Comparison of ENCODE assay signal across 16 mouse cellular contexts in the genomic region with DNA sequence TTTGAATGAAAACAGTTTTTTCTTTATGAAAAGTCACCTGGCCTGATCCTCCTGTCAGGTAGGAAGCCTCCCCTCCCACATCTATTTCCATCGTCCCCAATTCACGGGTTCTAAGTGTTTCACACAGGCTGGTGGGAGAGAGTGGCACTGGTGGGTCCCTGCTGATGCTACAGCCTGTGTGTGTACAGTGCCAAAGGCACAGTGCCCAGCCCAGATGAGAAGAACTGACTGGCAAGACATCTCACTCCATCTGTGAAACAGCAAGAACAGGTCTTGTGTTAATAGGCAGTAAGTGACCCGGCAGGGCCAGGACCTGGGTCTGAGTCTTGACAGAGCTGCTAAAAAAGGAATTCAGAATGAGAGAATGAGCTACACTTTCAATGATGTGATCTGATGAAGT. TPM values are rescaled to one million over a fixed set of nuclear protein-coding genes. Genes with fewer than 3 reads are reported as not detected.
"Had no signal": no experiment of that assay in that cellular context is flagged by ENCODE, and none has a peak within 500 bp of the region (broad histone marks: within the 10 kb centered on the region; RNA-seq: fewer than 3 reads in every experiment).

No protein-coding gene starts in this region.

- H3K4me2 ChIP-seq: limb, embryonic 12.5 days; midbrain, embryonic 13.5 days; neural tube, embryonic 15.5 days had no signal

- H3K9ac ChIP-seq: limb, embryonic 12.5 days; liver, embryonic 14.5 days; midbrain, embryonic 13.5 days; neural tube, embryonic 15.5 days had no signal

- H3K27ac ChIP-seq: left cerebral cortex, adult 2 months; liver, embryonic 14.5 days; midbrain, embryonic 13.5 days; neural tube, embryonic 15.5 days had no signal

- H3K27me3 ChIP-seq: midbrain, embryonic 13.5 days; neural tube, embryonic 15.5 days had no signal

- ATAC-seq: midbrain, embryonic 13.5 days had no signal

- H3K9me3 ChIP-seq: limb, embryonic 12.5 days; midbrain, embryonic 13.5 days; neural tube, embryonic 15.5 days had no signal

- DNase-seq: kidney, adult 18-20 months; kidney, postnatal 10 days; lung, adult 18-20 months; right cerebral cortex, postnatal 4 days; spleen, adult 18-20 months; thymus, adult 18-20 months; thymus, postnatal 14 days had no signal

- H3K4me1 ChIP-seq: limb, embryonic 12.5 days; midbrain, embryonic 13.5 days had no signal

- H3K36me3 ChIP-seq: limb, embryonic 12.5 days; midbrain, embryonic 13.5 days; neural tube, embryonic 15.5 days had no signal

- H3K4me3 ChIP-seq: left cerebral cortex, adult 2 months; limb, embryonic 12.5 days; midbrain, embryonic 13.5 days; myocyte; neural tube, embryonic 15.5 days had no signal

RNA-seq across cellular contexts. Expression of gene Acan, which starts 25.9 kb away (rescaled TPM):
- total RNA-seq: liver, adult 2 months; megakaryocyte-erythroid progenitor cell, adult 5-6 weeks had no signal
- polyA plus RNA-seq: large intestine, adult 2 months; liver, adult 2 months; myocyte had no signal

RNA-seq across cellular contexts. Expression of gene Hapln3, which starts 51.6 kb away (rescaled TPM):
- total RNA-seq: liver, adult 2 months; megakaryocyte-erythroid progenitor cell, adult 5-6 weeks had no signal
